Mouse (Mus musculus): ENCODE results near the gene Parva. TPM values are rescaled to one million over a fixed set of nuclear protein-coding genes. Genes with fewer than 3 reads are reported as not detected.

Parva gene
- polyA plus RNA-seq, 1 experiment from 2014 or later: 65.8 TPM

GRCm38 (mm10) chr7:112457920-112458319, 30.6 kb downstream of the Parva start:
- Histone ChIP-seq H3K4me2 (ENCODE audit: low read depth, low read length) (no peak overlapping the region), H3K4me3 (ENCODE audit: low read length) (no peak overlapping the region), H3K27ac (ENCODE audit: low read length) (no peak overlapping the region), H3K9me3 (replicated peaks; ENCODE audit: control insufficient read depth, low read length) (no peaks in the 10 kb centered on the region), H3K4me1 (ENCODE audit: control insufficient read depth, insufficient read depth, low read length) (peaks cover 43% of the 10 kb centered on the region), H3K9ac (ENCODE audit: low read length) (no peak overlapping the region), H3K27me3 (ENCODE audit: control insufficient read depth, insufficient read depth, low read length) (no peaks in the 10 kb centered on the region), H3K36me3 (ENCODE audit: control insufficient read depth, insufficient read depth) (no peaks in the 10 kb centered on the region)
- 88% methylated on average over 4 of the region's 4 CpGs for WGBS
- no peak for ATAC-seq (replicated peaks; ENCODE audit: extremely low read depth, insufficient read depth, low FRiP score)

- 0 out of 2 replicates have a peak, but pooled peaks have one; percentile 24 for ATAC-seq (replicated peaks; ENCODE audit: extremely low read depth, insufficient read depth, low FRiP score)
- no peak overlapping the region for H3K9ac ChIP-seq (ENCODE audit: low read length)
- H3K4me1 ChIP-seq (ENCODE audit: control insufficient read depth, insufficient read depth, low read length): peaks cover 43% of the 10 kb centered on the region
- no peaks in the 10 kb centered on the region for H3K9me3 ChIP-seq (replicated peaks; ENCODE audit: control insufficient read depth, low read length)
- no peaks in the 10 kb centered on the region for H3K27me3 ChIP-seq (ENCODE audit: control insufficient read depth, insufficient read depth, low read length)
- no peaks in the 10 kb centered on the region for H3K36me3 ChIP-seq (ENCODE audit: control insufficient read depth, insufficient read depth)
- 49% methylated on average over 5 of the region's 5 CpGs for WGBS
- 0 out of 2 replicates have a peak overlapping the region, but pooled peaks have one; percentile 4 for H3K27ac ChIP-seq (ENCODE audit: low read length)
- H3K4me3 ChIP-seq (ENCODE audit: low read length): no peak overlapping the region
- no peak overlapping the region for H3K4me2 ChIP-seq (ENCODE audit: low read depth, low read length)
Measured at GRCm38 (mm10) chr7:112458440-112458839, 31.1 kb downstream of the Parva start.

GRCm38 (mm10) chr7:112463074-112463473, 35.8 kb downstream of the Parva start:
- peaks cover 5% of the 10 kb centered on the region; the same call in 1 of the 2 replicates for H3K36me3 ChIP-seq (ENCODE audit: control insufficient read depth, insufficient read depth)
- WGBS: 17% methylated on average over 2 of the region's 2 CpGs
- no peaks in the 10 kb centered on the region for H3K27me3 ChIP-seq (ENCODE audit: control insufficient read depth, insufficient read depth, low read length)
- no peak for ATAC-seq (replicated peaks; ENCODE audit: extremely low read depth, insufficient read depth, low FRiP score)
- H3K9me3 ChIP-seq (replicated peaks; ENCODE audit: control insufficient read depth, low read length): no peaks in the 10 kb centered on the region
- peaks cover 31% of the 10 kb centered on the region for H3K4me1 ChIP-seq (ENCODE audit: control insufficient read depth, insufficient read depth, low read length)
- H3K9ac ChIP-seq (ENCODE audit: low read length): no peak overlapping the region
- H3K27ac ChIP-seq (ENCODE audit: low read length): no peak overlapping the region
- no peak overlapping the region for H3K4me3 ChIP-seq (ENCODE audit: low read length)
- H3K4me2 ChIP-seq (ENCODE audit: low read depth, low read length): no peak overlapping the region

GRCm38 (mm10) chr7:112465920-112466319, 38.6 kb downstream of the Parva start:
- Histone ChIP-seq H3K36me3 (ENCODE audit: control insufficient read depth, insufficient read depth) (peaks cover 5% of the 10 kb centered on the region; the same call in 1 of the 2 replicates), H3K27me3 (ENCODE audit: control insufficient read depth, insufficient read depth, low read length) (no peaks in the 10 kb centered on the region), H3K9me3 (replicated peaks; ENCODE audit: control insufficient read depth, low read length) (no peaks in the 10 kb centered on the region), H3K9ac (ENCODE audit: low read length) (no peak overlapping the region), H3K4me1 (ENCODE audit: control insufficient read depth, insufficient read depth, low read length) (peaks cover 34% of the 10 kb centered on the region), H3K4me3 (ENCODE audit: low read length) (no peak overlapping the region), H3K27ac (ENCODE audit: low read length) (no peak overlapping the region), H3K4me2 (ENCODE audit: low read depth, low read length) (no peak overlapping the region)
- no peak for ATAC-seq (replicated peaks; ENCODE audit: extremely low read depth, insufficient read depth, low FRiP score)
- WGBS: 72% methylated on average over 3 of the region's 3 CpGs

- Histone ChIP-seq H3K27me3 (ENCODE audit: control insufficient read depth, insufficient read depth, low read length) (no peaks in the 10 kb centered on the region), H3K4me2 (ENCODE audit: low read depth, low read length) (no peak overlapping the region), H3K9ac (ENCODE audit: low read length) (no peak overlapping the region), H3K4me3 (ENCODE audit: low read length) (no peak overlapping the region), H3K9me3 (replicated peaks; ENCODE audit: control insufficient read depth, low read length) (no peaks in the 10 kb centered on the region), H3K27ac (ENCODE audit: low read length) (peak overlapping the region; percentile 88), H3K4me1 (ENCODE audit: control insufficient read depth, insufficient read depth, low read length) (peaks cover 38% of the 10 kb centered on the region), H3K36me3 (ENCODE audit: control insufficient read depth, insufficient read depth) (peaks cover 5% of the 10 kb centered on the region; the same call in 1 of the 2 replicates)
- 72% methylated on average over 3 of the region's 3 CpGs for WGBS
- ATAC-seq (replicated peaks; ENCODE audit: extremely low read depth, insufficient read depth, low FRiP score): no peak
Measured at GRCm38 (mm10) chr7:112466786-112467185, 39.5 kb downstream of the Parva start.

- Histone ChIP-seq H3K9me3 (replicated peaks; ENCODE audit: control insufficient read depth, low read length) (no peaks in the 10 kb centered on the region), H3K4me3 (ENCODE audit: low read length) (no peak overlapping the region), H3K36me3 (ENCODE audit: control insufficient read depth, insufficient read depth) (peaks cover 5% of the 10 kb centered on the region; the same call in 1 of the 2 replicates), H3K27me3 (ENCODE audit: control insufficient read depth, insufficient read depth, low read length) (no peaks in the 10 kb centered on the region), H3K4me2 (ENCODE audit: low read depth, low read length) (peak overlapping the region; percentile 2; the same call in 1 of the 2 replicates), H3K27ac (ENCODE audit: low read length) (peak overlapping the region; percentile 88), H3K9ac (ENCODE audit: low read length) (peak overlapping the region; percentile 39), H3K4me1 (ENCODE audit: control insufficient read depth, insufficient read depth, low read length) (peaks cover 38% of the 10 kb centered on the region)
- peak; percentile 65 for ATAC-seq (replicated peaks; ENCODE audit: extremely low read depth, insufficient read depth, low FRiP score)
- WGBS: 18% methylated on average over 11 of the region's 11 CpGs
Measured at GRCm38 (mm10) chr7:112467687-112468111, 40.4 kb downstream of the Parva start.

- no peak overlapping the region for H3K27ac ChIP-seq (ENCODE audit: low read length)
- H3K4me2 ChIP-seq (ENCODE audit: low read depth, low read length): no peak overlapping the region
- H3K9ac ChIP-seq (ENCODE audit: low read length): no peak overlapping the region
- peak; percentile 46; the same call in 1 of the 2 replicates for ATAC-seq (replicated peaks; ENCODE audit: extremely low read depth, insufficient read depth, low FRiP score)
- H3K27me3 ChIP-seq (ENCODE audit: control insufficient read depth, insufficient read depth, low read length): no peaks in the 10 kb centered on the region
- H3K36me3 ChIP-seq (ENCODE audit: control insufficient read depth, insufficient read depth): peaks cover 3% of the 10 kb centered on the region; the same call in 1 of the 2 replicates
- WGBS: 35% methylated on average over 5 of the region's 5 CpGs
- no peak overlapping the region for H3K4me3 ChIP-seq (ENCODE audit: low read length)
- H3K4me1 ChIP-seq (ENCODE audit: control insufficient read depth, insufficient read depth, low read length): peaks cover 44% of the 10 kb centered on the region
- H3K9me3 ChIP-seq (replicated peaks; ENCODE audit: control insufficient read depth, low read length): no peaks in the 10 kb centered on the region
Measured at GRCm38 (mm10) chr7:112469817-112470216, 42.5 kb downstream of the Parva start.

- no peak for ATAC-seq (replicated peaks; ENCODE audit: extremely low read depth, insufficient read depth, low FRiP score)
- WGBS: 60% methylated on average over 7 of the region's 7 CpGs
- no peak overlapping the region for H3K4me2 ChIP-seq (ENCODE audit: low read depth, low read length)
- H3K36me3 ChIP-seq (ENCODE audit: control insufficient read depth, insufficient read depth): no peaks in the 10 kb centered on the region
- no peak overlapping the region for H3K9ac ChIP-seq (ENCODE audit: low read length)
- no peaks in the 10 kb centered on the region for H3K27me3 ChIP-seq (ENCODE audit: control insufficient read depth, insufficient read depth, low read length)
- H3K4me1 ChIP-seq (ENCODE audit: control insufficient read depth, insufficient read depth, low read length): peaks cover 44% of the 10 kb centered on the region
- no peak overlapping the region for H3K4me3 ChIP-seq (ENCODE audit: low read length)
- no peak overlapping the region for H3K27ac ChIP-seq (ENCODE audit: low read length)
- no peaks in the 10 kb centered on the region for H3K9me3 ChIP-seq (replicated peaks; ENCODE audit: control insufficient read depth, low read length)
Measured at GRCm38 (mm10) chr7:112471316-112471715, 44.0 kb downstream of the Parva start.

GRCm38 (mm10) chr7:112472024-112472707, 44.9 kb downstream of the Parva start:
- no peak overlapping the region for H3K4me2 ChIP-seq (ENCODE audit: low read depth, low read length)
- 59% methylated on average over 10 of the region's 10 CpGs for WGBS
- no peak overlapping the region for H3K27ac ChIP-seq (ENCODE audit: low read length)
- no peaks in the 10 kb centered on the region for H3K9me3 ChIP-seq (replicated peaks; ENCODE audit: control insufficient read depth, low read length)
- H3K27me3 ChIP-seq (ENCODE audit: control insufficient read depth, insufficient read depth, low read length): no peaks in the 10 kb centered on the region
- no peaks in the 10 kb centered on the region for H3K36me3 ChIP-seq (ENCODE audit: control insufficient read depth, insufficient read depth)
- no peak overlapping the region for H3K4me3 ChIP-seq (ENCODE audit: low read length)
- H3K4me1 ChIP-seq (ENCODE audit: control insufficient read depth, insufficient read depth, low read length): peaks cover 38% of the 10 kb centered on the region
- ATAC-seq (replicated peaks; ENCODE audit: extremely low read depth, insufficient read depth, low FRiP score): no peak
- H3K9ac ChIP-seq (ENCODE audit: low read length): no peak overlapping the region
